Mouse (Mus musculus): ENCODE data around the gene Gm20431. TPM values are rescaled to one million over a fixed set of nuclear protein-coding genes. Genes with fewer than 3 reads are reported as not detected.

The Gm20431 gene
- 10 to 100 TPM; 23.0 to 26.1 TPM for total RNA-seq (2021)

- DNase-seq: peak; percentile 98
Measured at GRCm38 (mm10) chr2:167661270-167662203, at the start of gene Gm20431. TSS of gene Gm20431 (minus strand) at chr2:167661496.

- no peak for DNase-seq
Measured at GRCm38 (mm10) chr2:167710574-167710973, 49.3 kb upstream of the Gm20431 start.

GRCm38 (mm10) chr2:167709969-167710368 is 48.7 kb upstream of the Gm20431 start:
- DNase-seq: no peak

GRCm38 (mm10) chr2:167708373-167708772 is 47.1 kb upstream of the Gm20431 start:
- no peak for DNase-seq

- no peak for DNase-seq
Measured at GRCm38 (mm10) chr2:167706183-167706939, 45.1 kb upstream of the Gm20431 start.

- no peak for DNase-seq
Measured at GRCm38 (mm10) chr2:167704409-167704808, 43.1 kb upstream of the Gm20431 start.

GRCm38 (mm10) chr2:167702126-167702525 is 40.8 kb upstream of the Gm20431 start:
- DNase-seq: no peak

GRCm38 (mm10) chr2:167701472-167701871 is 40.2 kb upstream of the Gm20431 start:
- DNase-seq: no peak

- no peak for DNase-seq
Measured at GRCm38 (mm10) chr2:167700018-167700417, 38.7 kb upstream of the Gm20431 start.

GRCm38 (mm10) chr2:167697902-167698301 is 36.6 kb upstream of the Gm20431 start:
- DNase-seq: peak; percentile 60

GRCm38 (mm10) chr2:167696143-167696542 is 34.8 kb upstream of the Gm20431 start:
- peak; percentile 52 for DNase-seq

- DNase-seq: no peak
Measured at GRCm38 (mm10) chr2:167695491-167695890, 34.2 kb upstream of the Gm20431 start.

- no peak for DNase-seq
Measured at GRCm38 (mm10) chr2:167694963-167695362, 33.7 kb upstream of the Gm20431 start.

GRCm38 (mm10) chr2:167694244-167694643 is 32.9 kb upstream of the Gm20431 start:
- no peak for DNase-seq

GRCm38 (mm10) chr2:167693540-167693939 is 32.2 kb upstream of the Gm20431 start:
- no peak for DNase-seq

- DNase-seq: no peak
Measured at GRCm38 (mm10) chr2:167692831-167693230, 31.5 kb upstream of the Gm20431 start.

- DNase-seq: no peak
Measured at GRCm38 (mm10) chr2:167691871-167692661, 30.8 kb upstream of the Gm20431 start.

- DNase-seq: no peak
Measured at GRCm38 (mm10) chr2:167691410-167691809, 30.1 kb upstream of the Gm20431 start.

GRCm38 (mm10) chr2:167690962-167691311 is 29.6 kb upstream of the Gm20431 start:
- no peak for DNase-seq

GRCm38 (mm10) chr2:167690219-167690961 is 29.1 kb upstream of the Gm20431 start:
- peak; percentile 56 for DNase-seq

- DNase-seq: peak; percentile 66
Measured at GRCm38 (mm10) chr2:167689501-167690218, 28.4 kb upstream of the Gm20431 start, which contains the start of gene Tmem189. TSS of gene Tmem189 (minus strand) at chr2:167689822.

Data from heart, postnatal 4 days (tissue).